Mouse (Mus musculus): ENCODE measurements around the gene Casc3. TPM values are rescaled to one million over a fixed set of nuclear protein-coding genes. Genes with fewer than 3 reads are reported as not detected.
A peak's percentile ranks its signal among the peaks of the same experiment; 100 is the strongest.
"Not testable (repeated sequence)": the region's sequence is repeated elsewhere in the genome, so short reads cannot be mapped to it uniquely, and the experiment has no call there.

The Casc3 gene
- polyA plus RNA-seq, 1 experiment: 24.7 TPM

DNA sequence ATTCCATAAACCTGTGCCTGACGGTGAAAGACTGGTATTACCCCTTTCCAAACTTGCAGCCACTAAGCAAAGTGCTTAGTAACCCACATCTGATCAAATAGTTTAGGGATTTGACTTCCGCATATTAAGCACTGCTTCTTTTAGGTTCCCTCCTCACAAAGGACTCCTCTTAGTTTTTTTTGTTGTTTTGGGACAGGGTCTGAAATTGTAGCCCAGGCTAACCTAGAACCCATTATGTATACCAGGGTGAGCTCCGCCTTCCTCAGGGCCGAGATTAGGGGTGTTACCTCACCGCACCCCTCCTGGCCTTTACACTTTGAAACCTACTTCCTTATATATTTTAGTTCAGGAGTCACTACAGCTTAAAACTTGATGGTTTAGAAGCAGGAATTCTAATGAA is 14.9 kb upstream of the Casc3 start:
- no peak for DNase-seq (ENCODE audit: low spot score)

DNA sequence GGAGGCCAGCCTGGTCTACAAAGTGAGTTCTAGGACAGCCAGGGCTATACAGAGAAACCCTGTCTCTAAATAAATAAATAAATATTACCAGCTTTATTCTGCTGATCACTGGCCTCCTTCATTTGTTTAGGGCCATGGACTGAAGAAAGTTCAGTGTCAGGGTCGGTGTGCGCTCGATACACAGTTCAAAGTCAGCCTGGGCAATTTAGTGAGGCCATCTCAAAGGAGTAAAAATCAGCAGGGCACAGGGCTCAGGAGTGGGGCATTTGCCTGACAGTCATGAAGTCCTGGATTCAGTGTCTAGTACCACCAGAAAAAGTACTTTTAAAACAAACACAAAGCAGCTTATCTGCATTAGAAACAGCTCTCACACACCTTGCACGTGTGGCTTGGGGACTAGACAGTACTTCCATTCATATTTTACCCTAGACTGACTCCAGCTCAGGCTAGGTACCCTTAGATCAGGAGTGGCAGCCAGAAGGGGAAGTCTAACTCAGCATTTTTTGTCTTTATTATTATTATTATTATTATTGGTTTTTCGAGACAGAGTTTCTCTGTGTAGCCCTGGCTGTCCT is 14.0 kb upstream of the Casc3 start:
- DNase-seq (ENCODE audit: low spot score): no peak

DNA sequence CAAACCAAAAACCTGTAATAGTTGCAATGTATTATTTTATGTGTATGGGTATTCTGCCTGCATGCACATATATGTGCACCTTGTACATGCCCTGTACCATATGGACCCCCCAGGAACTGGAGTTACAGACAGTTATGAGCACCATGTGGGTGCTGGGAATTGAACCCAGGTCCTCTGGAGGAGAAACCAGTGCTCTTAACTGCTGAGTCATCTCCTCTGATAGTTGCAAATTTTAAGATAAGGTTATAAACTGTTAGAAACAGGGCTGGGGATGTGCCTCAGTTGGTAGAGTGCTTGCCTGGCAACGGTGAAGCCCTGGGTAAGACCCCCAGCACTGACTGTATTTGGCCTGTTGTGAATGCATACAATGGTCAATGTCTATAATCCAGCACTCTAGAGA is 13.3 kb upstream of the Casc3 start:
- no peak for DNase-seq (ENCODE audit: low spot score)

DNA sequence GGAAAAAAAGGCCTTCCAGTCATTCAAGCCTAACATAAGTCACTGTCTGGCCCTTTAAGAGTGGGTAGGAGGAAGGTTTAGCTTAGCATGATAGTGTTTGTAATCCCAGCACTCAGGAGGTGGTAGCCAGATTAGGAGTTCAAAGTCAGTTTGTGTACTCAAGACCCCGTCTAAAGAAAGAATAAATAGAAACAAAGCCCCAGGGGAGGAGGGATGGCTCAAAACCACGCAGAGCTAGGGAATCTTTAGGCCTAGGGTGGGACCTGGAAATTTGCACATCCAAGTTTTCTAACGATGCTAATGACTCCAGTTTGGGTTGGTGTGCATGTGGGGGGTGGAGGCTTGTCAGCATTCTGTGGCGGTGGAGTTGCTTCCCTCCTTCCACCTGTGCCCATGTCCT is 12.6 kb upstream of the Casc3 start:
- DNase-seq (ENCODE audit: low spot score): no peak

DNA sequence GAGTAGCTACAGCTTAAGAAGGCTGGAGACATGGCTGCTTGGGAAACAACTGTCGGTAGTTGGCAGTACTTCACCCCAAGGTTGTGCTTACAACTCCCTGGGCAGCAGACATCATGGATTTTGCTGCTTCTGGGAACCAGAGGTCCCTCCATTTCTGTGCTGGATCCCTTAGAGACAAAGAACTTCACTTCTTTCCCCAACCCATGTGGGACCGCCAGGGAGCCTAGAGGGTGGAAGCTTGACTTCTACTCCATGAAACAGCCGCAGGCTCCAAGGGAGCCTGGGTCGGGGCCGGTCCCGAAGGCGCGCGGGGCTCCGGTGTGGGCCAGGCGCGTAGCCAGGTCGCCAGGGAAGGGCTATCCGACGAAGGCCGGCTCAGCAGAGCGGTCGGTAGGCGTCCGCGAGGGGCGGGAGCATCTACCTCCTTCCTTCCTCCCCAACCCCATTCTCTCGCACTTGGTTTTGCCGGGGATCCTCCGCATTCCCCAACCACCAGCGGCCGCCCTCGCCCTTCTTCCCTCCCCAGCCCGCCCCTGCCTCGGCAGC is 10.2 kb upstream of the Casc3 start:
- DNase-seq (ENCODE audit: low spot score): peak; percentile 81

DNA sequence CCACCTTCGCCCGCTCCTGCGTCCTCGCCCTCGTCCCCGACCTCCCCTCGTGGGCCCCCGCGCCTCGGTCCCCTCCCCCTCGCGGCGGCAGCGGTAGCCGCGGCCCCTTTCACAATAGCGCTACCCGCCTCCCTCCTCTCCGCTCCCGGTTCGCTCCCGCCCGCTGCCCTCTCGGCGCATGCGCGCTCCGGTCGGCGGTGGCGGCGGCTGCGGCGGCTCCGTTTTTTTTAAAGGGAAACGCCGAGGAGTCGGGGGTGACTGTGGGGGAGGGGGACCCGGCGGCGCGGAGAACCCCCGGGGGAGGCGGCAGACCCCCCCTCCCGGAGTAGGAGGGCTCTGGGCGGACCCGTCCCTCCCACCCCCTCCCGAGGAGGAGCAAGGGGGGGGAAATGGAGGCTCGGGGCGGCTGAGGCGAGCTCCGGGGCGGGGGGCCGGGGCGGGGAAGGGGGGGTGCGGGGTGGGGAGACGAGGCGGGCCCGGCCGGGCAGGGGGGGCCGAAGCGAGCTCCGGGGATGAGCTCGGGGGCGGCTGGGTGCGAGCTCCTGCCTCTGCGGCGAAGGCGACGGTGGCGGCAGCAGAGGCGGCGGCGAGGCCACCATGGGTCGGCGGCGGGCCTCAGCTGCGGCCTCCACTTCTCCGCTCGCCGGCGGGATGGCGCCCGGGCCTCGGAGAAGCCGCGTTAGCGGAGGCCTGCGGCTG is 9.5 kb upstream of the Casc3 start, which contains the start of gene Msl1:
Msl1 (plus strand) TSS at position 502 of the 699 bp plus-strand sequence.
- peak; percentile 89 for DNase-seq (ENCODE audit: low spot score)

DNA sequence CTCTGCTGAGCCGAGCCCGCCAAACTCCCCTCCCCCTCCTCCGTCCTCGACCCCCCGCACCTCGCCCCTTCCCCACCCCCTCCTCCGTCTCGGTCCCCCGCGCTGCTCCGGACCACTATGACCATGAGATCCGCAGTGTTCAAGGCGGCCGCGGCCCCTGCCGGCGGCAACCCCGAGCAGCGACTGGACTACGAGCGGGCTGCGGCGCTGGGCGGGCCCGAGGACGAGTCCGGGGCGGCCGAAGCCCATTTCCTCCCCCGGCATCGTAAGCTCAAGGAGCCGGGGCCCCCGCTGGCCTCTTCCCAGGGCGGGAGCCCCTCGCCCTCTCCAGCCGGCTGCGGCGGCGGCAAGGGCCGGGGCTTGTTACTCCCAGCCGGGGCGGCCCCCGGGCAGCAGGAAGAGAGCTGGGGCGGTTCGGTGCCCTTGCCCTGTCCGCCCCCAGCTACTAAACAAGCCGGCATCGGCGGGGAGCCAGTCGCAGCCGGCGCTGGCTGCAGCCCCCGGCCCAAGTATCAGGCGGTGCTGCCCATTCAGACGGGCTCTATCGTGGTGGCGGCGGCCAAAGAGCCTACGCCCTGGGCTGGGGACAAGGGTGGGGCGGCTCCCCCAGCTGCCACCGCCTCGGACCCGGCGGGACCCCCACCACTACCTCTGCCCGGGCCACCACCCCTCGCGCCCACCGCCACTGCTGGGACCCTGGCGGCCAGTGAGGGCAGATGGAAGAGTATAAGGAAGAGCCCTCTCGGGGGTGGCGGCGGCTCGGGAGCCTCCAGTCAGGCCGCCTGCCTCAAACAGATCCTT is 8.8 kb upstream of the Casc3 start:
- DNase-seq (ENCODE audit: low spot score): peak; percentile 66

DNA sequence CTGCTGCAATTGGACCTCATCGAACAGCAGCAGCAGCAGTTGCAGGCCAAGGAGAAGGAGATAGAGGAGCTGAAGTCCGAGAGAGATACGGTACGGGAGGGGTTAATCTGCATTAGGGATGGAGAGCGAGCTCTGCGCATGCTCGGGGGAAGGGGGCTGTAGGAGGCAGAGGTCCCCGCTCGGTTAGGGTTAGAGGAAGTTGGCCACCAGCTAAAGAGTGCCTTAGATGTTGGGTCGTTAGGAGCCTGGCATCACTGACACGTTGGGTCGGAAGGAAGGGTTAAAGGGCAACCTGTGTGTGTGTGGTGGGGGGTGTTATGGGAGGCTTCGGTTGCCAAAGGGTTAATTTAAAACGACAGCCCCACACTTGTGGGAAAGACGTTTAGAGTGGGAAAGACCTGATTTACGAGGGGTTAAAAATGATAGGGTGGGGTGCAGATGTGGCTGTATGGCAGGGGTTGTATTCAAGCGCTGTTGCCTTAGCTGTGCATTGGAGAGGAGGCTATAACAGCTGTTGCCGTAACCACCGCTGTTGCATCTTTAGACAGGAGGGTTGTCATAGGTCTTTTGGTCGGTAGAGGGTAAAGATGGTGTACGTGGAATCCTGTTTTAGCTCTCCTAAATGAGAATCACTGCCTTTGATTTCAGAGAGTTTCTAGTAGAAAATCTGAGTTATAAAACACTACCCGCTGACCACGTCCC is 8.0 kb upstream of the Casc3 start:
- peak; percentile 49 for DNase-seq (ENCODE audit: low spot score)

DNA sequence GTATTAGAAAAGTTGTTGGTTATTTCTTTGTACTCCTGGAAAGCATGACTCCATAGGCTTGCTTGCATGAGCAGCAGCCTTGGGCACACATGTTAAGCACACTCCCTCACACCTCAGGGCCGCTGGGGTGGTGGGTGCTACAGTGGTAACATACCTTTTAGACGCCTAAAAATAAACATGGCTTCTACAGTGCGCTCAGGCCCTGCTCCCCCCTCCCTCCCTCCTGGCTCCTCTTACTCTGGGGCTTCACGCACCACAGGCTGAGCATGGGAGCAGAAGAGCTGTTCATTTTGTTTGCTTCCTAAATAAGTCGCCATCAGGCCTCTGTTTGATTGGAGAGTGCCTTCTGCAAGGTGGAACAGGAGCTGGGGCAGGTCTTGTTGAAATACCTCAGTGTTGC is 7.4 kb upstream of the Casc3 start:
- DNase-seq (ENCODE audit: low spot score): no peak

DNA sequence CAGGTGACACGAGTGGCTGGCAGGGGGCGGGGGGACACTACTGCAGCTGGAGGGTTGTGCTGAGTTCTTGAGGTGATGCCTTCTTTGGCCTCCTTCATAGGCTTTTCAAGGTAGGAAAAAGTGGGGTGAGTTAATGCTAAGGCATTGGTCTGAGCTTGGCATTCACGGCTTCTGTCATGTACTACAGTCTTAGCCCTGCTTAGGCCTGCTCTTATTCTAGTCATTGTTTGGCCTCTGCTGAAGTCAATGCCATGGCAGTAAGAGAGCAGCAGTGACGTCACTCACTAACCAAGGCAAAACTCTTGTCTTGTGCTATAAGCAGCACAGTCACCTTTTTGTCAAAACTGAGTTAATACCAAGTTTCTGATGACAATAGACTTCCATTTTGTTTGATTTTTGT is 6.8 kb upstream of the Casc3 start:
- no peak for DNase-seq (ENCODE audit: low spot score)

DNA sequence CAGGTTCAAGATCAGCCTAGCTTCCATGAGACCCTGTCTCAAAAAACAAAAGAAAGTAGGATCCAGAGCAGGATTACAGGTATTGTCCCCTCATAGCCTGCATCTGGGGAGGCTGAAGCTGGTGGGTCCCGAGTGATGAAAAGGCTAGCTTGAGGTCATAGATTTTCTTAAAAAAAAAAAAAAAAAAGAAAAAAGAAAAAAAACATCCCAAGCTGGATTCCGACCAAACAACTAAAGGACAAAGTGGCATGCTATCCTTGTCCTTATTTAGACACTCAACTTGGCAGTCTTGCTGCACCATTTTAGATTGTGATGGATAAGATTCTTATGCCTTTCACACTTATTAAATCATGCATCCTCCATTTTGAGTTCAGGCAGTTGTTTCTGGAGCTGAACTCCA is 3.7 kb downstream of the Casc3 start:
- no peak for DNase-seq (ENCODE audit: low spot score)

DNA sequence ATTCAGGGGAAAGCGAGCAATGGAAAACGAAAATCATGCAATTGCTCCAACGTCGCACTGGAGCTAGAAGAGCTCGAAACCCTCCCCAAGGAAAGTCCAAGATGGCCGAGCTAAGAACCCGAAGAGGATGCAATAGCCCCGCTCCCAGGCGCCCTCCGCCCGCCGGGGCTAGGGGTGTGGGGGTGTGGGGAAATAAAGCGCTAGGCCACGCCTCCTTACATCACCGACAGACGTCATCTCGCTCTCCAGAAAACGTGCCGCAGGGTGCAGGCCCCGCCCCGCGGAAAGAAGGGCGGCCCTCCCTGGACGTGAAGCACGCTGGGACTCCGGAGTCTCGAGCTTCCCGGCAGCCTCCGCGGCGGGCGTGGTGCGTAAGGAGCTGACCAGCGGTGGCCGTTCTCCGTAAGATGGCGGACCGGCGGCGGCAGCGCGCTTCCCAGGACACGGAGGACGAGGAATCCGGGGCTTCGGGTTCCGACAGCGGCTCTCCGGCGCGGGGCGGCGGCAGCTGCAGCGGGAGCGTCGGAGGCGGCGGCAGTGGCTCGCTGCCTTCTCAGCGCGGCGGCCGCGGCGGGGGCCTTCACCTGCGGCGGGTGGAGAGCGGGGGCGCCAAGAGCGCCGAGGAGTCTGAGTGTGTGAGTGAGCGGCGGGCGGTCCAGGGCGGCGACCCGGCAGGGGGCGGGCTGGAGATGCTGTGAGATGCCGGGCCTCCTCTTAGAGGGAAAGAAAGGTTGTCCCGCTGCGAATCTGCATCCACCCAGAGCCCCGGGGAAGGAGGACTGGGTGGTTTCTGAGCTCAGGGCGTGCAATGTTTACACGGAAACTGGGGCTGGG is 5.0 kb downstream of the Casc3 start:
- peak; percentile 97 for DNase-seq (ENCODE audit: low spot score)

DNA sequence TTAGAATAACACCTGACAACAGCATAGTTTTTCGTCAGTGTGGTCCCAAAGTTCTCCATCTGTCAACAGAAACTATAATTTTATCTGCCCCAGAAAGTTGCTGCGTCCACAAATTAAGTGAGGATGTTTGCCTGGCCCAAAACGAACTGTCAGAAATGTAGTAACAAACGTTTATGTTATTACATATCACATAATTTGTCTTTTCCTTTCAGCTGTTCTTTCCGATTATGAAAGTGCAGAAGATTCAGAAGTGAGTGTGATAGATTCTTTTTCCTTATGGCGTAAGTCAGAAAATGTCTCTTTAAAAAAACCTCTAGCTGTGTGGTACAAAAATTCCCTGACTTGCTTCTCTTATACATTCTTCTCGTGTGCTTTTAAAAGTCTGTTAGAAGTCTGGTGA is 6.0 kb downstream of the Casc3 start:
- no peak for DNase-seq (ENCODE audit: low spot score)

DNA sequence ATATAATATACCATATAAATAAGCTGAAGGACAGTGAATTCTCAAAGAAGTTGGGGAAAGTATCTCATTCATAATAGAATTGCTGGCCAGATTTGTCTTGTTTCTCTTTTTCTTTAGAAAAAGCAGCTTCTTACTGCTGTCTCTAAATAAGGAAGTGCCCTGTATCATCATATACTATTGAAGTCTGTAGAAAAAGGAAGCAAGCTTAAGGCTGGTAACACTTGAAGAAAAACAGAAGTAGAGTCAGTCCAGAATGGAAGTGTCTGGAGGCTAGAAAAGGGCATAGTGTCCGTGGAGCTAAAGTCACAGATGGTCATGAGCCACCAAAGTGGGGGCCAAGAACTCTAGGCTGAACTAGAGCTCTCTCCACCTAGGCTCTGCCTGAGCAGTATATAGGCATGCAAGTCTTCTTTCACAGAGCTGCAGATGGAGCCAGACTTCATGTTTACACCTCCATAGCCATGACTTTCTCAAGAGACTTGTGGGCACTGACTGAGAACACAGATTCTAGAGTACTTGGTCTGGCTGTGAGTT is 12.1 kb downstream of the Casc3 start:
- DNase-seq (ENCODE audit: low spot score): no peak

DNA sequence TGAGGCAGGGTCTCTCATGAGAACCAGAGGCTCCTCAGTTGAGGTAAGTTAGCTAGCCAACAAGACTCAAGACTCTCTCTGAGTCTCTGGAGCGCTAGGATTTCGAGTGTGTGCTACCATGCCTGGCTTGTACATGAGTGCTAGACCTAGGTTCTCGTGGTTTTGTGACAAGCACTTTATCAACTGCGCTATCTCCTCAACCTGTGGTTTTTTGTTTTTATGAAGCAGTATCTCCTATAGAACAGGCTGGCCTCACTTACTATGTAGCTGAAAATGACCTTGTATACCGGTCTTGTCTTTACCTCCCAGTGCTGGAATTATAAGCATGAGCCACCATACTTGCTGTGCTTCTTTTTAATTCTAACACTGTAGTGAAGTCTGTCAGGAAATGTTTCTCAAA is 16.3 kb downstream of the Casc3 start:
- DNase-seq (ENCODE audit: low spot score): no peak

DNA sequence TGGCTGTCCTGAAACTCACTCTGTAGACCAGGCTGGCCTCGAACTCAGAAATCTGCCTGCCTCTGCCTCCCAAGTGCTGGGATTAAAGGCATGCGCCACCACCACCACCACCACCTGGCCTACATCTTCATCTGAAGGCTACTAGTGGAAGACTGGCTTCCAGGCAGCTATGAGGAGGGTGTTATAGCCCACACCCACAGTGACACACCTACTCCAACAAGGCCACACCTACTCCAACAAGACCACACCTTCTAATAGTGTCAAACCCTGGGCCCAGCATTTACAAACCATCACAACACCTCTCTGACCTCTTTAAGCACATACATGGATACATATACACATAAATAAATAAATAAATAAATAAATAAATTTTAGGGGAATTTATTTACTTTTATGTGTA is 21.4 kb downstream of the Casc3 start:
- DNase-seq (ENCODE audit: low spot score): not testable (repeated sequence)

DNA sequence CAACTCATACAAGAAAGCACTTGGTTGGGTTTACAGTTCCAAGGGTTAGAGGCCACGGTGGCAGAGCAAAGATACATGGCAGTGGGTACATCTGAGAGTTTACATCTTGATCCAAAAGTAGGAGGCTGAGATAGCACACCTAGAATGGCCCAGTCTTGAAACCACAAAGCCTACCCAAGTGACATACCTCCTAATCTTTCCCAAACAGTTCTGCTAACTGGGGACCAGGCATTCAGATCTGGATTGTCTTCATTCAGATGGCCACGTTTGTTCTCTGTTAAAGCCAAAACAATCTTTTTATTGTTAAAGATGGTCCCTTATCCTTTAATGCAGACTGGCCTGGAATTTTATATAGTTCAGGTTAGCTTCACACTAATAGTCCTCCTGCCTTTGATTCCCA is 23.2 kb downstream of the Casc3 start:
- no peak for DNase-seq (ENCODE audit: low spot score)

DNA sequence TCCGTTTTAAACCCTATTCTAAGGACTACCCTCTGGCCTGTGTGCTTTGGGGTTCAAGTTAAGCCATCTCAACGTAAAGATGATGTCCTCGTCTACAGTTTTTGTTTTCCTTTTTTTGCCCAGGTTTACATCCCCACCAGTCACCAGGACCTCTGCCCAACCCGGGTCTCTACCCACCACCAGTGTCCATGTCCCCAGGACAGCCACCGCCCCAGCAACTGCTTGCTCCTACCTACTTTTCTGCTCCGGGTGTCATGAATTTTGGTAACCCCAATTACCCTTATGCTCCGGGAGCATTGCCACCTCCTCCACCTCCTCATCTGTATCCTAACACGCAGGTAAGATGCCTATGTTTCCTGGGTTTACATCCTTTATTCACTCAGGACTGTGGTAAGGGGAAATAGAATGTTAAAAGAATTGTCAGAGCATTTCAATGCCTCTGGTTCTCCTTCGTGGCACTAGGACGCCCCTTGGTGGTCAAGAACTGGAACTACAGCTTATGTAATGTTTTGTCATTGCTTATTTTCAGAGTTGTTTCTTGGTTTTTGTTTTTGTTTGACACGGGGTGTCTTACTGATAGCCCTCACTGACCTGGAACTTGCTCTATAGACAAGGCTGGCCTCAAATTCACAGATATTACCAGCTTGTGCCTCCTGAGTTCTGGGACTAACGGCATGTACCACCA is 24.5 kb downstream of the Casc3 start:
- DNase-seq (ENCODE audit: low spot score): no peak

DNA sequence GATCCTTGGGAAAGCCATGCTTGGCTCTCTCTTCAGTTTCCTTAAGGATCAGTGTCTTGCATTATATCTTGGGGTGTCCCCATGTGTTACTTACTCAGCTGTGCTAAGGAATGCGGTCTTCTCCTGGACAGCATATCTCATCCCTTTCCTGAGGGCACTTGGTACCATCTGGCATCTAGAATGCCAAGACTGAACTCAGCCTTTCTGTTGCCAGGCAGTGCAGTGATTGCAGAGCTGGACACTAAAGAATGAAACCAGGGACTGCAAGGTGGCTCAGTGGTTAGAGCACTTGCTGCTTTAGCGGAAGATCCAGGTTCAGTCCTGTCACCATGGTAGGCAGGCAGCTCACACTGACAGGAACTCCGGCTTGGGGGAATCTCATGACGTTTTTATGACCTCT is 25.2 kb downstream of the Casc3 start:
- no peak for DNase-seq (ENCODE audit: low spot score)

DNA sequence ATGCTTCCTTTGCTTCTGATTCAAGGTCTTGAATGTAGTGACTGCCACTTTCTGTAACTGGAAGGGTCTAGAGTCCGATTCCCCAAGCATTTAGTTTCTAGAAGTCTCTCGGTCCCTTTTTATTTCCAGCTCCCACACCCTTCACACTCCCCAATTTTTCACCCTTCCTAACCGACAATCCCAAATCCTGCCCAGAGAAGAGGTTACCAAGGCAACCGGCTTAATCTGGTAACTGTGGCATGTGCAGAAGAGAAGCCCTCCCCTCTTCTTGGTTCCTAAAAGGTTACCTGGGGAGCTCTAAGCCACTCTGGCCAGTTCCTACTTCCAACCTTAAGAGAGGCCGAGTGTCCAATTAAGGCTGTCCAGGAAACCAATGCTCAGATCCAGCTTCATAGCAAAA is 30.6 kb downstream of the Casc3 start:
- no peak for DNase-seq (ENCODE audit: low spot score)
